Mouse (Mus musculus) embryonic facial prominence, embryonic 13.5 days (tissue): ENCODE data around the gene Rcbtb2. TPM values are rescaled to one million over a fixed set of nuclear protein-coding genes. Genes with fewer than 3 reads are reported as not detected.
"Not testable (repeated sequence)": the region's sequence is repeated elsewhere in the genome, so short reads cannot be mapped to it uniquely, and the experiment has no call there.

Experiments
- ATAC-seq: fragments of 200-750 bp; cut with Nextera tagmentation; 2 replicates; pipeline ENCODE4 v1.8.0; 2017; ENCODE audit warnings: low read depth; ENCODE audit not compliant: insufficient number of reproducible peaks, insufficient read depth, low FRiP score, low TSS enrichment
- H3K27ac ChIP-seq: fragments of 300-500 bp; sonication (generic); 2 replicates; pipeline ENCODE4 v1.5.1; 2015; ENCODE audit warnings: moderate library complexity, mild to moderate bottlenecking, inconsistent platforms
- H3K27me3 ChIP-seq: fragments of 300-500 bp; sonication (generic); 2 replicates; pipeline ENCODE4 v1.6.1; 2015; ENCODE audit warnings: mild to moderate bottlenecking, inconsistent platforms
- H3K36me3 ChIP-seq: fragments of 300-500 bp; sonication (generic); 2 replicates; pipeline ENCODE4 v1.6.1; 2015; ENCODE audit warnings: mild to moderate bottlenecking, inconsistent platforms
- H3K4me1 ChIP-seq: fragments of 300-500 bp; sonication (generic); 2 replicates; pipeline ENCODE4 v1.6.1; 2015; ENCODE audit warnings: inconsistent platforms
- H3K4me2 ChIP-seq: fragments of 300-500 bp; sonication (generic); 2 replicates; pipeline ENCODE4 v1.6.1; 2015; ENCODE audit warnings: moderate library complexity, mild to moderate bottlenecking, inconsistent platforms
- H3K4me3 ChIP-seq: fragments of 300-500 bp; sonication (generic); 2 replicates; pipeline ENCODE4 v1.5.1; 2015; ENCODE audit warnings: mild to moderate bottlenecking, inconsistent platforms
- H3K9ac ChIP-seq: fragments of 300-500 bp; sonication (generic); 2 replicates; pipeline ENCODE4 v1.6.1; 2015; ENCODE audit warnings: mild to moderate bottlenecking, inconsistent platforms
- H3K9me3 ChIP-seq: fragments of 300-500 bp; sonication (generic); 2 replicates; pipeline ENCODE4 v1.6.1; 2016; ENCODE audit warnings: inconsistent platforms
- WGBS: fragments of 180-500 bp; shearing (Covaris S2); methylation state at CpG from one replicate; pipeline ENCODE4 v1.1.7; 2015; ENCODE audit warnings: mixed read lengths; 5-methylcytosine and 5-hydroxymethylcytosine counted together
- polyA plus RNA-seq: library from polyadenylated mRNA; unstranded; fragments of >200 nt; fragmentation: Nextera tagmentation; extraction: Ambion mirVana; gene quantifications from 2 replicates; pipeline ENCODE4 v1.2.1, GENCODE M21; 2015

Rcbtb2 gene
- 122 and 131 TPM in 2 replicates for polyA plus RNA-seq

- no peaks in the 10 kb centered on the region for H3K9me3 ChIP-seq
- 36% methylated on average over 4 of the region's 4 CpGs for WGBS
- H3K4me3 ChIP-seq = no peak within 1 kb of the TSS
- no peaks in the 10 kb centered on the region for H3K27me3 ChIP-seq
- H3K27ac ChIP-seq = peak within 1 kb of the TSS; percentile 34; the same call in 1 of the 2 replicates
- H3K9ac ChIP-seq = no peak within 1 kb of the TSS
- no peak for ATAC-seq
- H3K36me3 ChIP-seq = no peaks in the 10 kb centered on the region
- no peak within 1 kb of the TSS for H3K4me2 ChIP-seq
- H3K4me1 ChIP-seq = peaks cover 20% of the 10 kb centered on the region
These were observed at the start of gene Rcbtb2 for GRCm38 (mm10) chr14:73122923-73123278. Rcbtb2 (plus strand) TSS chr14:73123037.

GRCm38 (mm10) chr14:73083563-73083962 is 39.3 kb upstream of the Rcbtb2 start:
- Histone ChIP-seq H3K4me3 (no peak overlapping the region), H3K36me3 (no peaks in the 10 kb centered on the region), H3K9ac (no peak overlapping the region), H3K27ac (no peak overlapping the region), H3K27me3 (no peaks in the 10 kb centered on the region), H3K9me3 (no peaks in the 10 kb centered on the region), H3K4me2 (no peak overlapping the region), H3K4me1 (no peaks in the 10 kb centered on the region)
- no peak for ATAC-seq
- 80% methylated on average over 2 of the region's 2 CpGs for WGBS

- Histone ChIP-seq H3K4me2 (no peak overlapping the region), H3K4me3 (no peak overlapping the region), H3K9me3 (no peaks in the 10 kb centered on the region), H3K4me1 (no peaks in the 10 kb centered on the region), H3K27ac (no peak overlapping the region), H3K9ac (no peak overlapping the region), H3K36me3 (no peaks in the 10 kb centered on the region), H3K27me3 (no peaks in the 10 kb centered on the region)
- no peak for ATAC-seq
- WGBS = 61% methylated on average over 3 of the region's 3 CpGs
These were observed 36.4 kb upstream of the Rcbtb2 start for GRCm38 (mm10) chr14:73086425-73086824.

DNA sequence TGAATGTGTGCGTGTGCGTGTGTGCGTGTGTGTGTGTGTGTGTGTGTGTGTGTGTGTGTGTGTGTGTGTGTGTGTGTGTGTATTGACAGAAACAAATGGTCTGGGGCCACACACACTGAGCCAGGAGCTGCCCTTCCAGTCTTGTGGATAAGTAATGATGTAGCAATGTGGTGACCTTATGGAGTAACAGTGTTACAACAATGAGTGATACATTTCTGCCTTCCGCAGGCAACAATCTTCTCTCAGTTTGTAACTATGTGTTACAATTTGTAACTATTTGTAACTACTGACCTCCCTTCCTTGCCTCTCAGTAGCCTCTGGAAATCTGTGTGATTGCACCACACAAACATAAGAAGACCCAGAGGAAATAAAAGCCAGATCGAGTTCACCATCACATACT is 35.6 kb upstream of the Rcbtb2 start:
- Histone ChIP-seq H3K4me2 (no peak overlapping the region), H3K9ac (no peak overlapping the region), H3K9me3 (no peaks in the 10 kb centered on the region), H3K4me1 (no peaks in the 10 kb centered on the region), H3K27me3 (no peaks in the 10 kb centered on the region), H3K4me3 (no peak overlapping the region), H3K36me3 (no peaks in the 10 kb centered on the region), H3K27ac (no peak overlapping the region)
- WGBS = 75% methylated on average over 5 of the region's 5 CpGs
- ATAC-seq = no peak

GRCm38 (mm10) chr14:73087746-73088145 is 35.1 kb upstream of the Rcbtb2 start:
- Histone ChIP-seq H3K4me2 (no peak overlapping the region), H3K9ac (no peak overlapping the region), H3K9me3 (no peaks in the 10 kb centered on the region), H3K4me3 (no peak overlapping the region), H3K27ac (no peak overlapping the region), H3K4me1 (no peaks in the 10 kb centered on the region), H3K36me3 (no peaks in the 10 kb centered on the region), H3K27me3 (no peaks in the 10 kb centered on the region)
- 85% methylated on average over 5 of the region's 5 CpGs for WGBS
- ATAC-seq = no peak

GRCm38 (mm10) chr14:73088224-73088623 is 34.6 kb upstream of the Rcbtb2 start:
- no peaks in the 10 kb centered on the region for H3K27me3 ChIP-seq
- no peak overlapping the region for H3K4me2 ChIP-seq
- ATAC-seq = no peak
- H3K27ac ChIP-seq = no peak overlapping the region
- no peaks in the 10 kb centered on the region for H3K4me1 ChIP-seq
- no peak overlapping the region for H3K9ac ChIP-seq
- no peaks in the 10 kb centered on the region for H3K9me3 ChIP-seq
- no peak overlapping the region for H3K4me3 ChIP-seq
- no peaks in the 10 kb centered on the region for H3K36me3 ChIP-seq
- 88% methylated on average over 1 of the region's 1 CpGs for WGBS

- H3K4me1 ChIP-seq = no peaks in the 10 kb centered on the region
- H3K36me3 ChIP-seq = no peaks in the 10 kb centered on the region
- H3K4me3 ChIP-seq = no peak overlapping the region
- no peak overlapping the region for H3K9ac ChIP-seq
- H3K9me3 ChIP-seq = no peaks in the 10 kb centered on the region
- ATAC-seq = no peak
- no peak overlapping the region for H3K4me2 ChIP-seq
- H3K27me3 ChIP-seq = no peaks in the 10 kb centered on the region
- no peak overlapping the region for H3K27ac ChIP-seq
- 91% methylated on average over 3 of the region's 3 CpGs for WGBS
These were observed 30.0 kb upstream of the Rcbtb2 start for GRCm38 (mm10) chr14:73092871-73093270.

DNA sequence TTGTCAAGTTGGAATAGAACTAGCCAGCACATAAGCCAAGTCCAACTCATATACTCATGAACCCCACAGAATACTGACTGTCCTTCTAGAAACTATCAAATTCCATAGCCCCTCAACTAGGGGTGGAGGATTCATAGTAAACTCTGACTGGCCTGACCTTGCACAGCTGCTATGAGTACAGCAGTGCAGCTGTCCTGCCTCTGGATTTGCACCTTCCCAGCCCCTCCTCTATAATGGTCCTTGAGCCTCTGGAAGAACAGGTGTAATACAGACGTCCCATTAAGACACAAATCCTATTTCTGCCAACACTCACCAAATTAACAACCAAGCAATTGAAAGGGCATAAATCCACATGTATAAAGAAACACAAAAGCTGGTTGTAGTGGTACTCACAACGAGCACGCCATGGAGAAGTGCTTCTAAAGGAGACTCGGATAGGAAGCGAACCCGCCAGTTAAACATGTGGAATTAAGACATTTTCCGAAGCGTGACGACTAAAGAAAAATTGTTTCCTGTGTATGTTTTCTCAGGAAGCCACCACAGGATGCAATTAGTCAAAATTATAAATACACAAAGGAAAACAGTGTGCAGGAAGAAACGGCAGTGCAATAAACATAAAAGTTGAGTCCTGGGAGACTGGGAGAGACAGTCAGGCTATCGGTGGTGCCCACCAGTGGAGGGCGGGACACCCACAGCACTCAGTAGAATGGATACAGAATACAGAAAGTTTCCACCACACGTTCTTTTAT is 27.9 kb upstream of the Rcbtb2 start:
- Histone ChIP-seq H3K27me3 (peaks cover 9% of the 10 kb centered on the region; the same call in 1 of the 2 replicates), H3K9ac (no peak overlapping the region), H3K36me3 (no peaks in the 10 kb centered on the region), H3K9me3 (no peaks in the 10 kb centered on the region), H3K4me3 (no peak overlapping the region), H3K4me2 (no peak overlapping the region), H3K4me1 (no peaks in the 10 kb centered on the region), H3K27ac (no peak overlapping the region)
- ATAC-seq = no peak
- WGBS = 59% methylated on average over 13 of the region's 13 CpGs

DNA sequence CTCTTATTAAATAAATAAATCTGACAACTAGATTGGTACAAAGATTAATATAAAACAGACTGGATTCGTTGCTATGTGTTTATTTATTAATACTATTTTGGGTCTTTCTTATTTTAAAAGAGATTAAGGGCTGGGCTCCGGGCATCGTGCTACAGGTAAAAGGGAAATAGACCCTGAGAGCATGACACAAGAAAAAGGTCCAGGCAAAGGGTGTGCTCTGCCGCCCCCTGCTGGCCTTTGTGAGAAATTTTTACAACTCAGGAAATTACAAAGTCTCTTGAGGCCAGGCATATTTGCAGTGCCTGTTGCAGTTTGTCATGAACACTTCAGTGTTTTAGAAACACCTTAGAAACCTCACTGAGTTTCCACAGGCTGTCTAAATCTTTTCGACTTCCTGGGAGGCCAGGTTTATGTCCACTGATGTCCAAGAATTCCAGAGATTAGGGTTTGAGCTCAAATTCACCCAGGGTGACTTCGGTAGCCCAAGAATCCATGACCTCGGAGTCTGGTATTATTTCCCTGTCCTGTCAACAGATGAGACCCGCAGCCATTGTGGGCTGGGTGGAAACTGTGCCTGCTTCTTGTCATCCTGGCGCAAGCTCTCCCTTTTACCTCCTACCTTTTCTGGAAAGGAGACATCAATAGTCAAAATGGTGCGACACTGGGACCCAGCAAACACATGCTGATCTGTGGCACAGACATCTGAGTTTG is 24.0 kb upstream of the Rcbtb2 start:
- WGBS = 44% methylated on average over 10 of the region's 10 CpGs
- Histone ChIP-seq H3K4me2 (no peak overlapping the region), H3K27ac (no peak overlapping the region), H3K36me3 (no peaks in the 10 kb centered on the region), H3K4me3 (no peak overlapping the region), H3K4me1 (no peaks in the 10 kb centered on the region), H3K9ac (no peak overlapping the region), H3K9me3 (no peaks in the 10 kb centered on the region), H3K27me3 (peaks cover 17% of the 10 kb centered on the region; the same call in 1 of the 2 replicates)
- ATAC-seq = no peak

DNA sequence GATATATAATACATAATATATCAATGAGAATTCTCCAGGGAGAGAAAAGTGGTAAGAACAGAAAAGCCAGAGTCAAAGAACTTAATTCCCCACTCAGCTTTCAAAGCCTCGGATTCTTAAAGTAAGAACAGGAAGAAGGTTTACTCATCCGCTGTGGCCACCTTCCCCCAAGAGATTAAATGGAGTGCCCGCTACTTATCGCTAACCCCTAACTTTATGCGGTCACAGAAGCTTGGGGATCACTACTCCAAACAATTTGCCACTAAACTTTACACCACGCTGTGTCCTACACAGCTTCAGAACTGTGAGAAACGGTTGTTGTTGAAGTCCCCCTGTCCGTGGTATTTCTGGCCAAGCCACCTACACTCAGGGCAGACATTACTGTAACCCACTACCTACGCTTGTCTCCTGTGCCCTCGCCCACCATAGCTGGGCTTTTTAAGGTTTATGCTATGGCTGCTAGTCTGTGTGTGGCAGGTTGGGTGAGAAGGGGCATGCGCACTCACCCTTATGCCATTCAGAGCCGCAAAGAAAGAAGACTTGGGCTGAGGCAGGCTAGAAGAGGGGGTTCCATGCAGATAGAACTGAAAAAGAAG is 20.5 kb upstream of the Rcbtb2 start:
- Histone ChIP-seq H3K36me3 (no peaks in the 10 kb centered on the region), H3K9me3 (no peaks in the 10 kb centered on the region), H3K9ac (no peak overlapping the region), H3K4me1 (peaks cover 6% of the 10 kb centered on the region), H3K4me2 (no peak overlapping the region), H3K27ac (no peak overlapping the region), H3K27me3 (peaks cover 17% of the 10 kb centered on the region; the same call in 1 of the 2 replicates), H3K4me3 (no peak overlapping the region)
- ATAC-seq = no peak
- WGBS = 67% methylated on average over 12 of the region's 12 CpGs

DNA sequence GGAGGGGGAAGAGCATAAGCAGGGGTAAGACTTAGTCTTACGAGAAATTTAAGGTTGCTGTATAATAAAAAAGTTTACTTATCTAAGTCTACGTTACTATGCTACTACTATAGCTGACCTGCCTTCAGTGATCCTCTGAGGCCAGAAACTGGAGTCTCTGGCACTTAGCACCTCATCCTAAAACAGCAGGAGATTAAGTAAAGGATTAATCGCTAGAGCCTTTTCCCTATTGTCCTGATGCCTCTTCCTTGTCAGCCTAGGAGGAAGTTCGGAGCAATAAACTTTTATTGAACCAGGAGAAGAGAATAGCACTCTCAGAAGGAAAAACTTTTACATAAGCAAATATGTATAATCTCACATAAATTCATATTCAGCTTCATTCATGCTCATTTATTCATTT is 19.9 kb upstream of the Rcbtb2 start:
- not testable (repeated sequence) for H3K4me2 ChIP-seq, H3K4me3 ChIP-seq, ATAC-seq, H3K4me1 ChIP-seq, H3K9ac ChIP-seq, H3K9me3 ChIP-seq, H3K36me3 ChIP-seq, H3K27ac ChIP-seq
- peaks cover 17% of the 10 kb centered on the region; the same call in 1 of the 2 replicates for H3K27me3 ChIP-seq
- WGBS = 39% methylated on average over 4 of the region's 4 CpGs

DNA sequence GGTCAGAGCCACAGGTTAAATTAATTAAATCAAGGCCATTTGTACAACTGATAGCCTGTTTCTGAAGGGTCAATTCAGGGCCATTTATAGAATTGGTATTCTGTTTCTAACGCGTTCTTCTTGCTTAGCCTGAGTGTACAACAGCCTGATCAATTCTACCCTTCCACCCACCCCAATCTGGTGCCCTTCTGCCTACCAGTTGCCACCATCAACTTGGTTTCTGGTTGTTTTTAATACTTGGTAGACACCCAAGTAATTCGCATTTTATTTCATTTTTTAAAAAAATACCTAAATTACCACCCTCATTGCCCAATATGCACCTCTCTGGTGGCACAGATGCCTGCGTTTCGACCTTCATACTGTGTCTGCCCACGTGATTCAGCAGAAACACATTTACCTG is 17.9 kb upstream of the Rcbtb2 start:
- no peak for ATAC-seq
- H3K9ac ChIP-seq = no peak overlapping the region
- H3K4me2 ChIP-seq = no peak overlapping the region
- 65% methylated on average over 6 of the region's 6 CpGs for WGBS
- no peak overlapping the region for H3K27ac ChIP-seq
- no peaks in the 10 kb centered on the region for H3K9me3 ChIP-seq
- H3K4me3 ChIP-seq = no peak overlapping the region
- H3K27me3 ChIP-seq = peaks cover 10% of the 10 kb centered on the region; the same call in 1 of the 2 replicates
- H3K36me3 ChIP-seq = no peaks in the 10 kb centered on the region
- H3K4me1 ChIP-seq = peaks cover 6% of the 10 kb centered on the region
